Mouse (Mus musculus): ENCODE results near the gene Ckap4. TPM values are rescaled to one million over a fixed set of nuclear protein-coding genes. Genes with fewer than 3 reads are reported as not detected.

The Ckap4 gene
- total RNA-seq (2014; fragmentation: Nextera tagmentation) (67.8 and 79.6 TPM in 2 replicates), total RNA-seq (2017) (55.7 and 58.3 TPM in 2 replicates)

DNA sequence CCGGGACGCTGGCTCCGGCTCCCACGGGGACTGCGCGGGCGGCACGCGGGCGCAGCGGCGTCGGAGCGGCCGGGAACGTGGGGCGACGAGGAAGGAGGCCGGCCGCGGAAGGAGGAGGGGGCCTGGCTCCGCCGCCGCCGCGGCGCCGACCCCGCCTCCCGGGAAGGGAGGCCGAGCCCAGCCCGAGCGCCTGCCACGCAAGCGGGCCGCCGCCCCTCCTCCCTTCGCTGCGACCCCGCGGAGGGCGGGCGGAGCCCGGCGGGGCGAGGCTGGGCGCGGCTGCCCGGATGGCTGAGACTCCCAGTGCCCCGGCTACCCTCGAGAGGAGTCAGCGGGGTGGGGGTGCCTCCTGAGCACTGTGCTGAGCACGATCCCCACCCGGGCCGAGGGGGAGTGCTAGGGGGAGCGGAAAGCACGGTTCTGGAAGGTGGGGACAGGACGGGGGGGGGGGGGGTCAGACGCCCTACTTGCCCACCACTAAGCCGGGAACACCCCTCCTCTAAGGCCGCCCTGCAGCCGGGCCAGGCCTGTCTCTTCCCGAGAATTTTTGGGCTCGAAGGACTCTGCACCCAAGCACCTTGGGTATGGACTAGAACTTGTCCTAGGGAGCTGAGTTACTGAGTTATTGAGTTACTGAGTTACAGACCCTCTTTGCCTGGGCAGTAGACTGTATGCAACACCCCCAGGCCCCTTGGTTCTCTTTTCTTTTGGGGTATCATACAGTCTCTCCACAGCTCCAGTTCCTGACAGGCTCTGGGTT, at the start of gene Ckap4:
TSS of gene Ckap4 (minus strand) at position 151 of the 760 bp plus-strand sequence.
- peak; percentile 56 for ATAC-seq (replicated peaks; ENCODE audit: poor library complexity, severe bottlenecking)

DNA sequence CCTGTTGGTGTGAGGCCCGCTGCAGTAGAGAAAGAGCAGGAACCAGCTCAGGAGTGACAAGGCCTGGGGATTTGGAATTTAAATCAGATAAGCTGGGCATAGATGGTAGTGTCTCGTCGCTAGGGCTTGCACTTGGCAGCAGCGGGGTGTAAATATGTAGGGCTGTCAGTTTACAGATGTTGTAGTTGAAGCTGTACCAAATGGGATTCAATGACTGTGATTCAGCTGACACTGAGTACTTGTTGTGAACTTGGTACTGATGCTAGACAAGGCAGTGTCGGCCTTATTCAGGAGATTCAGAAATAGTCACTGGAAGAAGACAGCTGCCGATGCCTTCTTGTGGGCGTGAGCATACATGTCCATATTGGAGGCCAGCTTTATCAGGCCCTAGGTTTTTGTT, 48.4 kb upstream of the Ckap4 start:
- ATAC-seq (replicated peaks; ENCODE audit: poor library complexity, severe bottlenecking), result no peak

DNA sequence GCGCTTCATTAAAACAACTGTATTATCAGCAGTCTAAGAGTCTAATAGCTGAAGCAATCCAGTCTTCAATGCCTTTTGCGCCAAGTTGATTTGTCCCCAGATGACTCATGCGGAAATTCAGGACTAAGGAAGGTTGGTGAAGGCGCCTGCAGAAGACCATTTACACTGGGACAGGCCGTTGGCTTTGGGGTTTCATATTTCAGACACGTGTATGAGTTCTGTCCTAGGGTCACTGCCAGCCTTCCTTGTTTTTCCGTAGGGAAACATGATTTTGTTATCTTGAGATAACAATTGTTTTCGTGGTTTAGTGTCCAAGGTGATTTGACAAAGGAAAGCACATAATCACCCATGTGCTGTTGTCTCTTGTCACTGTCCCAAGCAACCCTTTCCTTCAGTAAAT, 47.3 kb upstream of the Ckap4 start:
- no peak for ATAC-seq (replicated peaks; ENCODE audit: poor library complexity, severe bottlenecking)

DNA sequence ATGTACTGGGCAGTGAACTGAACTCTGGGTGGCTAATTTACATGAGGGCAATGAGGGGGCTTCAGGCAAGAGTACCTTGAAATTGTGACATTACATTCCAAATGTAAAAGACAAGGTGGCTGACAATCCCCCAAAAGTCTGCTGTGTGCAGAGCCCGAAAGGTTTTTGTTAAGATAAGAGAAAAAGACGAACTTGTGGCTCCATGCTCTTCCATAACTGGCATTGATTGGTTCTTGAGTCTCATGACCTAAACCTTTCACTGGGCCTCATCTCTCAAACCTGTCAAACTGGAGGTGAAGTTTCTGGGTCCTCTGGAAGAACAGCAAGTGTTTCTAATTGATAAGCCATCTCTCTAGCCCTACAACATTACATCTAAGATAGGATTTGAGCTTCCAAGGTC, 45.7 kb upstream of the Ckap4 start:
- no peak for ATAC-seq (replicated peaks; ENCODE audit: poor library complexity, severe bottlenecking)

DNA sequence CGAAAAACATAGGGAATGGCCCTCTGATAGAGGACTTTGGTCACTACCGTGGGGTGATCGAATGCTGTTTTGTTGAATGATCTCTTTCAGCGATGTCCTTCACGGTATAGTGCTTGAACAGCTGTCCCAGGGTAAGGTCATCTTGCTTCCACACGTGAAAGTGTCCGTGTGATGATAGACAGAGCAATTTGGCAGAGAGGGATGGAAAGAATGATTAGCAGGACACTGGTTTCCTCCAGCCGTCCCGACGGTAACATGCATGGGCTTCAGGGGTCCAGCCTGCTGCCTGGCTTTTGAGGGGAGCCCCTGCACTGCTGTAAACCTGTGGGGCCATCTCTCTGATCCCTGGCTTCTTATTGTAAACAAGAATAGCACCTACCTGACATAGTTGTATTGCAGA, 44.9 kb upstream of the Ckap4 start:
- ATAC-seq (replicated peaks; ENCODE audit: poor library complexity, severe bottlenecking), result no peak

DNA sequence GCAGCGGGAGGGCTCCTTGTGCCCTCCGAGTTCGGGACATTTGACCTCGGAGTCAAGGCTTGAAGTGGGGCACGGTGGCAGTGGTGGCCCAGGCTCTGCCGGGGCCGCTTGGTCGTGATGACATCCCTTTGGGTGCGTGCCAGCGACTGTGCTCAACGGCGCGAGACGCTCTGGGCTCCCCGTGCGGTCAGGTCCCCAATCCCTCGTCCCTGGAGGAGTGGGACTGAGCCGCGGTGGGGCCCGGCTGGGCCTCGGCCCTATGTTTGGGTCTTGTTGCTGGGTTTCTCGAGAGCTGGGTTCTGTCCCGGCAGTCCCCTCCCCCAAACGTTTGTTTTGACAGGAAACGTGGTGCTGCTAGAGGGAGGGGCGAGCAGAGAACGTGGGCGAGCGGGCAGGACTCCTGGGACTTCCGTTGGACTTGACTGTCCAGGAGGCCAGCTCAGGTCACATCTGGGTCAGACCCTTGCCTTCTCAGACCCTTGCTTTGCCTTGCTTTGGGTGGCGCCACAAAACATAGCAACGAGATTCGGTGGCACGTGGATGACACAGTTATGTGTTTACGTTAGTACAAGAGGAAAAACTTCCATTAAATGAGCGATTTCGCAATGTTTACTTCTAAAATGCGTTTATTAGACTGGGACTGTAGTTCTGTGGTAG, 43.3 kb upstream of the Ckap4 start:
- ATAC-seq (replicated peaks; ENCODE audit: poor library complexity, severe bottlenecking), result peak; percentile 42

DNA sequence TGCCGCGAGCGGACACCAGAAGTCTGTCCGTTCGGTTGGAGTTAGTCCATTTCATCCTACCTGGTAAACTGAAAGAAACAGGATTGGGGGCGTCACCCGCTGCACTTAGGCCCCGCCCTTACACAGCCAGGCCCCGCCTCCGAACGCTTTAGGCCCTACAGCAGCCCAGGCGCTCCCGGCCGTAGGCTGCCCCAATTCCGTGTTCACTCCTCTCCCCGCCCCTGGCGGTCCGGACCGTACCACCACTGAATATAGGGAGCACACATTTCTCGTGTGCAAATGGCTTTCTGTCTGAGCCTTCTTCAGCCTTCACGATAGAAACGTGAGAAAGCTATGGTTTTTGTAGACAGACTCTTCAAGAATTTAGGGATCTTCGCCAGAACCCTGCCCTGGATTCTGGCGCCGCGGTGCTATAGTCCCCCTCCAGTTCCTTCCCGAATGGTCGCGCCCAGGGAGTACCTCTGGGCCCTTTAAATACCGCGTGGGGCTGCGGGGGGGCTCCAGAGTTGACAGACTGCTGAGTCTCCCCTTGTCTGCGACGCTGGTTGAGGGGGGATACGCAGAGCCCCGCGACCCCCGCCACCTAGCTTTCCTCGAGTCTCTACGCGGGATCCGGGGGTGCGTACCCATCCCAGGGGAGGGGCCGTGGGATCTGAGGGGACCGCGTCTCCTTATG, 42.7 kb upstream of the Ckap4 start, which contains the start of gene Tcp11l2:
TSS of gene Tcp11l2 (plus strand) at position 232 of the 676 bp plus-strand sequence.
- peak; percentile 83 for ATAC-seq (replicated peaks; ENCODE audit: poor library complexity, severe bottlenecking)

DNA sequence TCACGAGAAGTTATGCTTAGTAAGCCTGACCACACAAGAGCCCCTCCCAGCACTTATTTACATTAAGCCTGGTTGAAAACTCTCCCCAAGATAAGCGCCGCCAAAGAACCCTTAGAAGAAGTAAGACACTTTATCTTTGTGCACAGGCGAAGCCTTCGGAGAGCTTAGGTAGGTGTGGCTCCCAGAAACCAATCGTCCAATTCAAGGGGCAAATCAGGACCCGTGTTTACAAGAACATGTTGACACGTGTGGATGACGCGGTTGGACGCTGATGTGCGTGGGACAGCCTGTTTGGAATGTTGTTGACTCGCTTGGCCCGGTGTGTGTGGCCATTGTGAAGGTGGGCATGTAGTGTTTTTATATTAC, 42.1 kb upstream of the Ckap4 start:
- ATAC-seq (replicated peaks; ENCODE audit: poor library complexity, severe bottlenecking), result peak; percentile 55

DNA sequence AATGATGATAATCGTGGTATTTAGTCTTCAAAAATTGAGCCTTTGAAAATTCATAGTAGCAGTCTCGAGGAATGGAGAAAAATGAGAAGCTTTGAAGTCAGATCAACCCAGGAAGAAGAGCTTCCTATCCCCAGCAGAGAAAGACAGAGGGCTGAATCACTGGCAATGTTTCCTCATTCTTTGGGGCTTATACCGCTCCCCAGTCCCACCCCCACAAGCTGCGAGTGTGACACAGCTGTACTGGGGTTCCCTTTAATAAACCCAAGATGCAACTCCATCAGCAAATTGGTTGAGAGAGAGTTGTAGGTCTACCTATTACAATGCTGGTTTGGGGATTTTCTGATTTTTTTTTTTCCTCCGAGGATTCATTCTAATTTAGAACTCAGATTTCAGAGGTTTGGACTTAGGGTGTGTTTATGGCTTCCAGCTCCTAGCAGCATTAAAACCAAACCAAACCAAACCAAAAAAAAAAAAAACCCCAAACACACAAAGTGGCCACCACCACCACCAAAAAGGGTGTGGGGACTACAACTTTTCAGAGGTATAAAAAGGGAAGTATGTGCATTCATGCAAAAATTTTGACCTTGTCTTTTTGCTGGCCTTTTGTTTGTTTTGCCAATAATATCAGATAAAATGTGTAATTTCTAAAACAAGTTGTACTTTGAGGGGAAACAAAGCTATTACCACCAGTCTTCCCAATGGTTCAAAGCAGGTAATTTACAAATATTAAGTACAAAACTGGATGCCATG, 40.0 kb upstream of the Ckap4 start:
- peak; percentile 41 for ATAC-seq (replicated peaks; ENCODE audit: poor library complexity, severe bottlenecking)

DNA sequence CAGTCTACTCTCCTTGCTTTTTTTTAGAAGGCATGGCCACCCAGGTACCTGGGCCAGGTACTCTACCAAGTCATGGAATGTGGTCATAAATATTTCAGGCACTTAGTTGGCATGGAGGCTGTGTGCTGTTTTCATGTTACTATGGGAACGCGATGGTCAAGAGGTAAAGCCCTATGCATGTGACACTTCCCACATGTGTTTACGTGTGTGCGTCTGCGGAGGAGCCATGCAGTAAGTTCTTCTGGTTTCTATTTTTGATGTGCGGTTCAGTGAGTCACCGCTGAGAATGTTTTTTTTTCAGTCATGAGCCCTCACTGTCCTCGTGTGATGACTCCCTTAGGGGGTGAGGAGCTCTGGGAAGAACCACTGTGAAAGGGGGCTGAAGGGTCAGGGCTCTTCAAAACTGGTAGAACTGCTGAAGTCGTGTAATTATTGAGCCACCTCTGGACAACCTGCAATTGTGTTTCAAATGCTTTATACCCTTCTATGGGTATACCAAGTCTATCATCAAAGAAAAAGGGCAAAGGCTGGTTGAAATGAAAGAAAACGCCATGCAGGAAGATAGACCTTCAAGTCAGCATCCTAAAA, 37.3 kb upstream of the Ckap4 start:
- ATAC-seq (replicated peaks; ENCODE audit: poor library complexity, severe bottlenecking), result peak; percentile 25; the same call in 1 of the 2 replicates

DNA sequence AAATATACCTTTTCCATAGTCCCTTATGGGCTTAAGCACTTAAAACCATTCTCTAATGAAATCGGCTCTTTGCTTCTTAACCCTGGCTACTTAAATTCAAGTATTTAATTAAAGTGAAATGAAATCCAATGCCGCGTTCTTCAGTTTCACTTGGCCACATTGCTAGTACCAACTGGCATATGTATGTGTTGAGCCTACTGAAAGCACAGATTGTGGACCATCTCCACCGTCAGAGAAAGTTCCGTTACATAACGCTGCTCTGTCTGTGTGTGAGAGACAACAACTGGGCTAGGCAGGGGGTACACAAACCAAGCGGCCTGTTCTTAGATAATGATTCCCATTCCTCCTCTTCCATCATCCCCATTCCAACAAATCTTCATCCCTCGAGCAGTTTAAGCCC, 30.6 kb upstream of the Ckap4 start:
- ATAC-seq (replicated peaks; ENCODE audit: poor library complexity, severe bottlenecking), result no peak

DNA sequence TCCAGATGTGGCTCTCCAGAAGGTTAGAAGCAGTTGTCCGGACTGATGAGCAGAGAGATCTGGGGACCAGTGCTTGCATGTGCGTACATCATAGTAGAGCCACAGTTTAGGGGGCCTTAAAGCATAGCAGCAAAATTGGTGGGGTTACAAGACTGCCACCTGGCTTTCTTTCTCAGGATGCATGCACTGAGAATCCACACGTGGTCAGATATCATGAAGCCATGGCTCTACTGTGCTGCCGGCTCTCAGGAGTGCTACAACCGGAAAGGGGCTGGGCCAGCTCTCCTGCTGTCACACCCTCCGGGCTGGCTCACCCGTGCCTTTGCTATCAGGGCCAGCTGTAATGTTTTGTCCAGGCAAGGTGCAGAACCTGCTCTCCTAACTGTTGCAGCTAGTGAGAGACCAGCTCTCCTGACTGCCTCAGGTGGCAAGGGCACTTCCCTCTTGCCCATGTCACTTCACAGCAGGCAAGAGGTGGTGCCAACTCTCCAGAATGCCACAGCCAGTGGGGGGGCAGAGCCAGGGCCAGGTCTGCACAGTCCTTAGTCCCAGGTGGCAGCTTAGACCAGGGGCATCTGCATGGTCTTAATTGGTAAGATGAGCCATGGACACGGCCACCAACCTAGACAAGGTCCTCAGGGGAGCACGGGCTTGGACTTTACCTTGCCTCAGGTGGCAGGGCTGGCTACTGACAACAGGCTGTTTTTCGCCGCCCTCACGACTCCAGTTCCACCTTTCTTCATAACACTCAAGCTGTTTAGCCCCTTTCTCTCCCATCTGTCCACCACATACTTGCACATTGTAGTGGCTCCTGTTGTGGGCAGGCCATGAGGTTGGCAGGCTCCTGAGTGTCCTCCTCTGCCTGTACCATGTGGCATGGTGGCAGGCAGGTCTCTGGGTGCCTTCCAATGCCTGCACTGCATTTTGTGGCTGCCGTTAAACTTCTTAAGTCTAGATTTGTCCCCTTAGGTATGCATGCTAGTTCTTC, 29.0 kb upstream of the Ckap4 start:
- ATAC-seq (replicated peaks; ENCODE audit: poor library complexity, severe bottlenecking), result peak; percentile 81

DNA sequence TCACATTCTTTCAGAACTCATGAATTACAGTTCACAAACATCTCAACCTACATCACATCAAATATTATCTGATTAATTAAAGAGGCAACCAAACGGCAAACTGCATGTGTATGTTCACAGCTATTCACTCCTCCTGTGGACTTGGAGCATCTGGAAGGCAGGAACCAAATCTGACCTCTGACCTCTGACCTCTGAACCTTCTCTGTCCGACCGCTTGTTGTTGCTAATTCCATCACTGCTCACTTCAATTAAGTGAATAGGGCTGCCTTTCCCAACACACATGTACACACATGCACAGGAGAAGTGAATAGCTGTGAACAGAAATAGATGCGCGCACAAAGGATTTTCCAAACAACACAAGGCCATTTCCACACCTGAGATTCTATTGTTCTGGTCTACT, 28.3 kb upstream of the Ckap4 start:
- no peak for ATAC-seq (replicated peaks; ENCODE audit: poor library complexity, severe bottlenecking)

DNA sequence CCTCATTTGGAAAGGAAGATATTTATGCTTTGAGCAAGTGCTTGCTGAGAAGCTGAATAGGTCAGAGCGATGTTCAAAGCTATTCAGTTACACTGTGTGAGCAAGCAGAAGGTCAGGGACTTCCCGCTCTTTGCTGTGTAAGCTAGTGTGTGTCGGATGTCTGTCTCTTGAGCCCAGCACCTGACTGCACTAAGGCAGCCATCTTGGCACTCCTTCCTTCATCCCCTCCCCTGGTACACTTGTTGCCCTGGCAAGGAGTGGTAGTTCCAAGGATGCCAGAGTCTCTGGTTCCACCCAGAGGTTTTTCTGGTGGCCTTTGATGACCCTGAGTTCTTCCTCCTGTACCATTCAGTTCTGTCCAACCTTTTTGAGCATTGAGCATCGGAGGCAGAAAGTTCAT, 26.1 kb upstream of the Ckap4 start:
- no peak for ATAC-seq (replicated peaks; ENCODE audit: poor library complexity, severe bottlenecking)

DNA sequence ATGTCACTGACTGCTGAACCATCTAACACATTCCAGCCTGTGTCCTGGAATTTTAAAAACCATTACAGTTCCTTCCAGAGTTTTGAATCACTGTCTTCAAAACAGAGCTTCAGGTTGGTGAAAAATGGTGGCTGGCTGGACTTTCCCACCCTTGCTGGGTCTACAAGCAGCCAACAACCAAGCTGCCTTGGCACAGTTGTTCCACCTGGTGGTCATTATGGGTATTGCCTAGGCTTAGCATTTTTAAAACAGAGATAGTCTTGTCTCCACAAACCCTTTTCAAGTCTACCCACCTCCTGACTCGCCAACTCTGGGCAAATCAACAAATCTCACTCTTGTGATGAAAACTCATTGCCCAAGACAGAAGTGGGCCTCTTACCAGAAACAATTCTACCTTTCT, 24.6 kb upstream of the Ckap4 start:
- no peak for ATAC-seq (replicated peaks; ENCODE audit: poor library complexity, severe bottlenecking)

DNA sequence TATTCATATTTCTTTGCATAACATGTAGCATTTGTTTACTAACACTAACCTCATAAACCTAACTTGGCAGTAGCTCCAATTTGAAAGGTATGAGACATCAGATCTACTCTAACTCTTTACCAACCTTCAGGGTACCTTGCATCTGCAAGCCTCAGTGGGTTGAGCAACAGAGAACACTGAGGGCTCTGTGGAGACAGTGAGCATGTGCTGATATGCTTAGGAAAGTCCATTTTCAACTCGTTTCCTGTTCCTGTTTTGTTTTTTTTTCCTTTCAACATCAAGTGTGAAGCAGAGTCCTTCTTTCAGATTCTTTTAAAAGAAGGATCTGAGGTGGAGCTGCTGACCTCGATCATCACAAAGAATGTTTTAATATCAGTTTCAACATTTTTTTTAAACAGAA, 22.3 kb upstream of the Ckap4 start:
- ATAC-seq (replicated peaks; ENCODE audit: poor library complexity, severe bottlenecking), result peak; percentile 95

DNA sequence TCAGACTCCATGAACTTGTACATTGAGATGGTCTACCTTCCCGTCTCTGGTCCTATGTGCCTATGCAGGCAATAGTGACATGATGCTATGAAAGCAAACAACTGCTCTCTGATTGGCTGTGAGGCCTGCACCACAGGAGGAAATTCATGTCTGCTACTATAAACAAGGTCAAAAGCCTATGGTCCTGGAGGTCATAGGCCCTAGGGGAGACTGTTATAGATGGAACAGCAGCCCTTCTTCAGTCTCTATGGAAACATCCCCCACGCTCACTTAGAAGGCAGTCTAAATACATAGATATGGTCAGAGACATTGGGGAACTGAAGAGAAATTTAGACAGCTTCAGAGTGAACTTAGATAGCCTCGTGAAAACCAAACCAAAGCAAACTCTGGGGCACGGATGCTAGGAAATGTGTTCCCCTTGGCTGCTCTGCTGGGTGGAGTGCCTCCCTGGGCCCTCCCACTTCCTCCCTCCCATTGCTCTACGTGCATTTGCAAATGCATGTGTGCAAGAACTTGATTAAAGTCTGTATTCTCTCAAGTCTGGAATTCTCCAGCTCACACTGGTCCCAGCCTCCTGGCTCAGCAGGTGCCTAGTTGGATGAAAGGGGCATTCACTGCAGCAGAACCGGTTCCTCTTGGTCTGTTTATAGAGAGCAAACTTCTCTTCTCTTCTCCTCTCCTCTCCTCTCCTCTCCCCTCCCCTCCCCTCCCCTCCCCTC, 20.6 kb upstream of the Ckap4 start:
- ATAC-seq (replicated peaks; ENCODE audit: poor library complexity, severe bottlenecking), result no peak

DNA sequence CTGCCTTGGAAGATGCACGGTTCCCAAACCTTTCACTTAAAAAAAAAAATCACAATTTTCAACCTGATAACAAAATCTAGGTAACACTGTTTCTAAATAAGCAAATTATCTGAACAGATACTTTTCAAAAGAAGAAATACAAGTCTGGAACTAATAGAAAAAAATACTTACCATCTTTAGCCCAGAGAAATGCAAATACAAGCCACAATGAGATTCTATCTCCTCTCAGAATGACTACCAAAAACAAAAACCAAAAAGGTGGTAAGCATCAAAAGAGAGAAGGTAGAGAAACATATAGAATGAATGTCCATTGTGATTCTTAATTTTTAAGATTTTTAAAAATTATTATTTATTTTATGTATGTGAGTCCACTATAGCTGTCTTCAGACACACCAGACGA, 18.6 kb upstream of the Ckap4 start:
- ATAC-seq (replicated peaks; ENCODE audit: poor library complexity, severe bottlenecking), result no peak

Data from granulocyte monocyte progenitor cell, adult 5-6 weeks (primary cell).